Mouse (Mus musculus): ENCODE measurements around the gene Ceacam20. TPM values are rescaled to one million over a fixed set of nuclear protein-coding genes. Genes with fewer than 3 reads are reported as not detected.

Gene Ceacam20
- not detected in 2 replicates for polyA plus RNA-seq (2012; rRNA removed; ENCODE audit: low replicate concordance)

DNA sequence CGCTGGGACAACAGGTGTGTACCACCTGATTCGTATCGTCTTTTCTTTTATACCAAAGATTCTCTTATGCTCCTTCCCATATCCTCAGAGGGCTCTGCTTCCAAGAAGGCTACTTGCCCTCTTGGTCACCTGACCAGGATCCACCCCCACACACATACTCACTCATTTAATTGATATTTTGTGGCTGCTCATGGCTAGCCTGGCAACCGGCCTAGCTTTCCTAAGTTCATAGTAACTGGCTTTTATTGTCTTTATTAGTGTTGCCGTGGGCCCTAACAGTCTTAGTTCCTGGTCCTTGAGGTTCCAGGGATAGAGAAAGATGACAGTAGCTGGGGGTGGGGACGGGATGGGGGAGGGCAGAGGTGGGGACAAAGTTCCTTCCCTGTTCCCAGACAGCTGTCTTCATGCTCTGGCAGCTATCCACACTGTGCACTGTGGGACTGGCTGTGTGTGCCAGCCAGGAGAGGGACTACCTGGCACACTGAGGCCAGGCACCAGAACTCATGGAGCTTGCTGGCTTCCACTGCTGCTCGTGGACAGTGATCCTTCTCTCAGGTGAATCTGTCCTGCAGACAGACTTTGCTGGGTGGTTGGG, at the start of gene Ceacam20:
Gene Ceacam20, plus strand, starts transcription at position 428 of the 595 bp plus-strand sequence.

DNA sequence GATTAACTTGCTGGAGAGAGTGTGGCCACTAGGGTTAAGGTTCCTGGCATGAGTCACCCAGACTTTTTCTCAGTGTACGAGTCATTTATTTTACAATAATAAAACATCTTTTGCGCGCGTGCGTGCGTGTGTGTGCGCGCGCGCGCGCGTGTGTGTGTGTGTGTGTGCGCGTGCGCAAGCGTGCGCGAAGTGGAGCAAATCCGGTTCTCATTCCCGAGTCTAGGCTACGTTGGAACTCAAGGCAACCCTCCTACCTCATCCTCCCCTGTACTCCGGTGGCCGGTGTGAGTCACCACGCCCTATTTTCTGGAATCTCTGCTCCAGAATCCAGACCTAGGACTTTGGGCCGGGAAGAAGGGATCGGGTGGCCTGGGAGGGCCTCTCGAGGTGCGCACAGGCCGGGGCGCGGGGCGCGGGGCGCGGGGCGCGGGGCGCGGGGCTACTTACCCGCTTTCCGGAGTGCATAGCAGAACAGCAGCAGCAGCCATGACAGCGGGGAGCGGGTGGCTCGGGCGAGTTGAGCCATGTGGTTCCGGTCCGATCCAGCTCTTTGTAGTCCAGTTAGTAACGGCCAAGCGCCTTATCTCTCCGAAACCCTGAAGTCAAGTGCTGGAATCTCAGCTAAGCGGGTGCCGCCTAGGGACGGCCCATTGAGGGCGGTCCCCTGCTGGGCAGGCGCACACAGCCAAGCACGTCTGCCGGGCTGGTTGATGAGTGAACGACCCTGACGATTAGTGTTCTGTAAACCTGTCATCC, 44.5 kb upstream of the Ceacam20 start, which contains the start of gene Pvr:
Gene Pvr, minus strand, starts transcription at position 655 of the 756 bp plus-strand sequence.

DNA sequence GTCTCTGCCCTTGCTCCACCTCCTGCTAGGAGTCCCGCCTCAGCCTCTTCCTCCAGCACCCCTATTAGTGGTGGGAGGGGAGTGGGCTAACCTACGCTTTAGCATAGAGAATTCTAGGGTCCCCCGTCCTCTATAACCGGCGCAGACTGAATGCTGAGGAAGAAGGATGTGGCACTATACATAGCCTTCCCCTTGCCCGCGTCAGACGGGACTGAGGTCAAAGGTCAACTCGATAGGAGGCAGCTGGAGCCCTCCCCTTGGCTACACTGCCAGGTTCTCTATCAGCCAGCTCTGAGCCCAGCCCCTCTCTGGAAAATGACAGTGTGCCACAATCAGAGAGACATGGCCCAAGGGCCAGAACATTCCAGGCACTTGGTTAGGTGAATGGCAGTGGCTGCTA, 14.6 kb upstream of the Ceacam20 start, which contains the start of gene Igsf23:
Gene Igsf23, minus strand, starts transcription at position 168 of the 400 bp plus-strand sequence.

DNA sequence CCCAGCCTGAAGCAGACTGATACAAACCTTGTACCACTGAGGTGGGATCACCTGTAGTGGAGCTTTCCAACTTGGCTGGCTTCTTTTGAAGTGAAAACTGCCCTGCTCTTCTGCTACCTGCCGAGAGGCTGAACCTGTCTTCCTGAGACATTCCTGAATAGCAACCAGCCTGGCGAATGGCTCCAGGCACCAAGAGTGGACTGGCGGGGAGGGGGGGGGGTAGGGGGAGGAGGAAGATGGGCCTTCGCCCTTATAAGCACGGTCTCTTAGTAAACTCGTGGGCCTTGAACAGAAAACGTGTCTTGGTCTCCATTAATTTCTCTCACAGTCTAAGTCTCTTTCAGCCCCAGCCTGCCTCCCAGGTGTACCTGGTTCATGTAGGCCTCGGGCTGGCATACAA, 26.0 kb downstream of the Ceacam20 start, which contains the start of gene Nlrp9b:
Gene Nlrp9b, plus strand, starts transcription at position 301 of the 400 bp plus-strand sequence.

Other genes with a start within 250 kb of the Ceacam20 start
- gene Tomm40, start 250.0 kb upstream of the Ceacam20 start, polyA plus RNA-seq (2012; rRNA removed; ENCODE audit: low replicate concordance) = 93.4 and 95.3 TPM in 2 replicates
- gene Nectin2, start 214.9 kb upstream of the Ceacam20 start, polyA plus RNA-seq (2012; rRNA removed; ENCODE audit: low replicate concordance) = 51.4 and 81.3 TPM in 2 replicates
- gene Bcam, start 194.4 kb upstream of the Ceacam20 start, polyA plus RNA-seq (2012; rRNA removed; ENCODE audit: low replicate concordance) = 158 and 187 TPM in 2 replicates
- gene Cblc, start 168.6 kb upstream of the Ceacam20 start, polyA plus RNA-seq (2012; rRNA removed; ENCODE audit: low replicate concordance) = 0.19 and 14.1 TPM in 2 replicates
- 21.1 and 29.7 TPM in 2 replicates for gene Bcl3, start 142.6 kb upstream of the Ceacam20 start, polyA plus RNA-seq (2012; rRNA removed; ENCODE audit: low replicate concordance)
- 0.13 TPM in 1 of 2 replicates, not detected in the other for gene Gm19345, start 113.4 kb upstream of the Ceacam20 start, polyA plus RNA-seq (2012; rRNA removed; ENCODE audit: low replicate concordance)
- gene Ceacam16, start 104.1 kb upstream of the Ceacam20 start, polyA plus RNA-seq (2012; rRNA removed; ENCODE audit: low replicate concordance) = 0.32 and 0.42 TPM in 2 replicates
- gene Ceacam19, start 77.4 kb upstream of the Ceacam20 start, polyA plus RNA-seq (2012; rRNA removed; ENCODE audit: low replicate concordance) = 0.04 and 0.23 TPM in 2 replicates
- 22.2 and 29.8 TPM in 2 replicates for gene Pvr, start 44.3 kb upstream of the Ceacam20 start, polyA plus RNA-seq (2012; rRNA removed; ENCODE audit: low replicate concordance)
- 0.07 and 0.10 TPM in 2 replicates for gene Igsf23, start 14.7 kb upstream of the Ceacam20 start, polyA plus RNA-seq (2012; rRNA removed; ENCODE audit: low replicate concordance)
- not detected in 2 replicates for gene Nlrp9b, start 26.1 kb downstream of the Ceacam20 start, polyA plus RNA-seq (2012; rRNA removed; ENCODE audit: low replicate concordance)
- not detected in 2 replicates for gene Vmn1r91, start 134.3 kb downstream of the Ceacam20 start, polyA plus RNA-seq (2012; rRNA removed; ENCODE audit: low replicate concordance)
- not detected in 2 replicates for gene Gm16442, start 157.2 kb downstream of the Ceacam20 start, polyA plus RNA-seq (2012; rRNA removed; ENCODE audit: low replicate concordance)
- gene Vmn1r93, start 173.7 kb downstream of the Ceacam20 start, polyA plus RNA-seq (2012; rRNA removed; ENCODE audit: low replicate concordance) = not detected in 2 replicates
- gene Vmn1r94, start 203.0 kb downstream of the Ceacam20 start, polyA plus RNA-seq (2012; rRNA removed; ENCODE audit: low replicate concordance) = not detected in 2 replicates
- not detected in 2 replicates for gene Vmn1r95, start 228.3 kb downstream of the Ceacam20 start, polyA plus RNA-seq (2012; rRNA removed; ENCODE audit: low replicate concordance)
- gene Gm6164, start 240.2 kb downstream of the Ceacam20 start, polyA plus RNA-seq (2012; rRNA removed; ENCODE audit: low replicate concordance) = not detected in 2 replicates

Measured in subcutaneous adipose tissue, adult 2 months (tissue).